Mouse (Mus musculus) testis, adult 2 months (tissue): ENCODE data around the gene Hist1h3g. TPM values are rescaled to one million over a fixed set of nuclear protein-coding genes. Genes with fewer than 3 reads are reported as not detected.

Experiments
- H3K27ac ChIP-seq: fragments of 200-500 bp; 2 replicates; pipeline ENCODE4 v1.5.1; 2012; ENCODE audit warnings: low read depth, low read length; ENCODE audit not compliant: control insufficient read depth, insufficient read depth
- H3K27me3 ChIP-seq: fragments of 200-500 bp; 2 replicates; pipeline ENCODE4 v1.6.1; 2012; ENCODE audit warnings: mild to moderate bottlenecking, low read length, moderate library complexity; ENCODE audit not compliant: control insufficient read depth, insufficient read depth
- H3K36me3 ChIP-seq: fragments of 200-500 bp; 2 replicates; pipeline ENCODE4 v1.6.1; 2012; ENCODE audit warnings: mild to moderate bottlenecking, low read length; ENCODE audit not compliant: control insufficient read depth, insufficient read depth
- H3K4me1 ChIP-seq: fragments of 200-500 bp; 2 replicates; pipeline ENCODE4 v1.6.1; 2012; ENCODE audit warnings: low read length; ENCODE audit not compliant: control insufficient read depth, insufficient read depth
- H3K4me3 ChIP-seq: fragments of 200-500 bp; 2 replicates; pipeline ENCODE4 v1.5.1; 2012; ENCODE audit warnings: low read depth, mild to moderate bottlenecking, low read length, moderate library complexity, mixed read lengths; ENCODE audit not compliant: control insufficient read depth
- CTCF ChIP-seq: fragments of 200-500 bp; IDR thresholded peaks from 2 replicates; pipeline ENCODE4 v1.5.1; 2012; ENCODE audit warnings: low read depth, mild to moderate bottlenecking, inconsistent platforms, low read length, moderate library complexity; ENCODE audit not compliant: control insufficient read depth, insufficient read depth, insufficient replicate concordance
- POLR2A ChIP-seq: fragments of 200-500 bp; IDR thresholded peaks from 2 replicates; pipeline ENCODE4 v1.6.1; 2012; ENCODE audit warnings: low read depth, mild to moderate bottlenecking, inconsistent platforms, low read length, moderate library complexity; ENCODE audit not compliant: control insufficient read depth
- polyA plus RNA-seq: library from polyadenylated mRNA; depleted of rRNA; stranded (reverse); fragments of >200 nt; gene quantifications from 2 replicates; pipeline ENCODE4 v1.2.3, GENCODE M21; 2012

The Hist1h3g gene
- polyA plus RNA-seq, 1 experiment, result 1.3 TPM

GRCm38 (mm10) chr13:23498653-23499052 is 36.6 kb upstream of the Hist1h3g start:
- Histone ChIP-seq H3K27ac (no peak overlapping the region), H3K36me3 (no peaks in the 10 kb centered on the region), H3K4me3 (no peak overlapping the region), H3K27me3 (no peaks in the 10 kb centered on the region), H3K4me1 (no peaks in the 10 kb centered on the region)
- no peak for TF ChIP-seq CTCF
- TF ChIP-seq POLR2A, result no peak

GRCm38 (mm10) chr13:23499943-23500342 is 35.3 kb upstream of the Hist1h3g start:
- no peaks in the 10 kb centered on the region for H3K4me1 ChIP-seq
- no peak overlapping the region for H3K4me3 ChIP-seq
- no peaks in the 10 kb centered on the region for H3K27me3 ChIP-seq
- H3K27ac ChIP-seq, result no peak overlapping the region
- TF ChIP-seq POLR2A, result no peak
- no peak for TF ChIP-seq CTCF
- H3K36me3 ChIP-seq, result no peaks in the 10 kb centered on the region

DNA sequence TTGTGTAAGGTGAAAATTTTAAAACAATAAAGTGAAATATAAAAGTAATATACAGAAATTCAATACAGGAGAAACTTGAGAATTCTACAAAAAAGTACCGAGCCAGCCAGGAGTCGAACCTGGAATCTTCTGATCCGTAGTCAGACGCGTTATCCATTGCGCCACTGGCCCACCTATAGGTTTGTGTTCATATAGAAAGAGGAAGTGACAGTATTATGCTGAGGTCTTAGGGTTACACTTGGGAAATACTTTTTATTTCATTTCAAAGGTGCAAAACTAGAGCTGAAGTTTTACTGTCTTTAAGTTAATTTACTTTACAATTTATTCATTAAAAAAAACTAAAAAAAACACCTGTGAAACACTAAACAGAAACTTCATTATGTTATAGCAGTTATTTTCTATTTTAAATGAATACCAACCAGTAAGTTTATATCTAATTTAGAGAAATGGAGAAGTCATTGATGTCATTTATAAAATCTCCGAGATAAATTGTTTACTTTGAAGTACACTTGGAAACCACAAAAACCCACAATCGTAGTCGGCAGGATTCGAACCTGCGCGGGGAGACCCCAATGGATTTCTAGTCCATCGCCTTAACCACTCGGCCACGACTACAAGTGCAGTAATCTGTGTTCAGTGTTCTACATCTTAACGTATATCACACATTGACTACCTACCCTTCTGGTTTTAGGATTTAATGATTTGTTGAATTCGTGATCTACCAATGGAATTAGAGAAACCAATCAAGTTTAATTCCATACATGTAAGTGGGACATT is 34.6 kb upstream of the Hist1h3g start:
- Histone ChIP-seq H3K4me1 (no peaks in the 10 kb centered on the region), H3K36me3 (no peaks in the 10 kb centered on the region), H3K27me3 (no peaks in the 10 kb centered on the region), H3K27ac (no peak overlapping the region), H3K4me3 (no peak overlapping the region)
- TF ChIP-seq POLR2A, result no peak
- no peak for TF ChIP-seq CTCF

DNA sequence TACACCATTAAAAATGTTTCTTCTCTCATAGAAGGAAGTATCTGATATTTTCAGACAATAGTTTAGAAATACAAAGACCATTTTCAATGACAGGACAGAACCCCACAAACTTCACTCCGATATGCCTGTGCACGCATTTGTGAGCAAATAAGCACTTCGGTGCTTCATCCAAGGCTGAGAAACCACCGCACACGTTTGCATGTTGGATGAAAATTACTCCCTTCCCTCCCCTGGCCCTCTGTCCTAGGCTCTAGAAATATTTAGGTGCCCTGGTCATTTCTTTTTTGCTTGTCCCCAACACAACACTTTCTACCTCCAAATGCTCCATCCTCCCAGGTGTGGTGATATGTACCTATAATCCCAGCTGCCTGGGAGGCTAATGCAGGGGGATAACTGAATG is 33.7 kb upstream of the Hist1h3g start:
- Histone ChIP-seq H3K4me1 (peaks cover 3% of the 10 kb centered on the region), H3K4me3 (no peak overlapping the region), H3K27ac (no peak overlapping the region), H3K27me3 (no peaks in the 10 kb centered on the region), H3K36me3 (no peaks in the 10 kb centered on the region)
- TF ChIP-seq CTCF (no peak), POLR2A (no peak)

- H3K4me3 ChIP-seq, result no peak overlapping the region
- H3K36me3 ChIP-seq, result no peaks in the 10 kb centered on the region
- H3K4me1 ChIP-seq, result peaks cover 3% of the 10 kb centered on the region
- H3K27me3 ChIP-seq, result no peaks in the 10 kb centered on the region
- no peak overlapping the region for H3K27ac ChIP-seq
- TF ChIP-seq CTCF (no peak), POLR2A (no peak)
Measured at GRCm38 (mm10) chr13:23502031-23502567, 33.1 kb upstream of the Hist1h3g start.

- TF ChIP-seq POLR2A (no peak), CTCF (no peak)
- H3K27me3 ChIP-seq, result no peaks in the 10 kb centered on the region
- no peaks in the 10 kb centered on the region for H3K36me3 ChIP-seq
- no peak overlapping the region for H3K27ac ChIP-seq
- H3K4me1 ChIP-seq, result peaks cover 3% of the 10 kb centered on the region
- H3K4me3 ChIP-seq, result no peak overlapping the region
Measured at GRCm38 (mm10) chr13:23502916-23503315, 32.3 kb upstream of the Hist1h3g start.

DNA sequence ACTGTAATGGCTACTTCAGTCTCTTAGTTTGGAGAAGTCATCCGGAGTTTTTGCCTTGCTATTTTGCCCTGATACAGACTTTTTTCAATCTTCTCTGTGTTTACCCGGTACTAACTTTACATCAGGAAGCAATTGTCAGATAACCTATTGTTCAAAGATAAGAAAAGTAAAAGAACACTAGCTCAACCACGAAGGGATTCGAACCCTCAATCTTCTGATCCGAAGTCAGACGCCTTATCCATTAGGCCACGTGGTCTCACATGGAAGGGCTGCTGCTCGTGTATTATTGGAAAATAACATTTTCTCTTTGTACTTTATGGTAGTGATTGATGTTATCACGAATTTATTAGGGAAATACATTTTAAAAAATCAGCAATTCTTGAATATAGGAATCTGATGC is 31.4 kb upstream of the Hist1h3g start:
- Histone ChIP-seq H3K27ac (no peak overlapping the region), H3K4me1 (peaks cover 3% of the 10 kb centered on the region), H3K27me3 (no peaks in the 10 kb centered on the region), H3K4me3 (no peak overlapping the region), H3K36me3 (no peaks in the 10 kb centered on the region)
- TF ChIP-seq POLR2A (no peak), CTCF (no peak)

DNA sequence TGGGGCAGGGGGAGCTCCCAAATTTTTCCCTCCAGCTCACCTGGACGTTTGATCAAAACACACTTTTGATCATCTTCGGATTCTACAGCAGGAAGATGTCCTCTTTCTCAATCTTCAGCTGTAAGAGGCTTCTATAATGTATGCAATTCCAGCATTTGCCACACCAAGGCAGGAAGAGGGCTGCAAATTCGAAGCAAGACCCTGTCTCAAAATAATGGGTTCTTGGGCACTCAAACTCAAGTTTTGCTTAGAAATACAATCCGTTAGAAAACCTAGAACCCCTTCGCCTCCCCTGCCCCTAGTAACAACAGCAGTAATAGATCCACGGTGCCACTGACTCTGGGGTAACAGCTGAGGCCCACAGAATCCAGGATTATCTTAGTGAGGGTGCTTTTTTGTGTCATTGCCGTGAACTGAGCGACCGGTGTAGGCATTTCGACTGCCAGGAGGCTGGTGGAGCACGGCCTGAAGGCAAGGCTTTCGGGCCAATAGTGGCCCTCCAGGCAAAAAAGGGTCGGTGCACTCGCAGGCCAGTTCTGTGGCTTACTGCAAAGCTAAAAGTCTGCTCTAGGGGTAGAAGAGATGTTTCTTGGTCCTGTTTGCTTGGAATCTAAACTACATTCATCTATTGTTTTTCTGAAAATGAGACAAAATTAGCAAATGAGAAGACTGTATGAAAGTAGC is 29.4 kb upstream of the Hist1h3g start:
- Histone ChIP-seq H3K36me3 (no peaks in the 10 kb centered on the region), H3K27me3 (no peaks in the 10 kb centered on the region), H3K27ac (no peak overlapping the region), H3K4me3 (no peak overlapping the region), H3K4me1 (peaks cover 3% of the 10 kb centered on the region)
- TF ChIP-seq POLR2A (no peak), CTCF (no peak)
